Mouse (Mus musculus) olfactory bulb, adult 2 months (tissue): ENCODE data around the gene Sap30. TPM values are rescaled to one million over a fixed set of nuclear protein-coding genes. Genes with fewer than 3 reads are reported as not detected.
A peak's percentile ranks its signal among the peaks of the same experiment; 100 is the strongest.

Experiments
- H3K27ac ChIP-seq: fragments of 200-500 bp; 2 replicates; pipeline ENCODE4 v1.5.1; 2012; ENCODE audit warnings: low read depth, low read length; ENCODE audit not compliant: insufficient read depth
- H3K4me1 ChIP-seq: fragments of 200-500 bp; 2 replicates; pipeline ENCODE4 v1.6.1; 2012; ENCODE audit warnings: low read length; ENCODE audit not compliant: control insufficient read depth, insufficient read depth
- H3K4me3 ChIP-seq: fragments of 200-500 bp; 2 replicates; pipeline ENCODE4 v1.5.1; 2012; ENCODE audit warnings: mild to moderate bottlenecking, low read depth, low read length, moderate library complexity; ENCODE audit not compliant: insufficient read depth
- CTCF ChIP-seq: fragments of 200-500 bp; IDR thresholded peaks from 2 replicates; pipeline ENCODE4 v1.5.1; 2012; ENCODE audit warnings: low read depth, mild to moderate bottlenecking, low read length, moderate library complexity; ENCODE audit not compliant: insufficient read depth
- POLR2A ChIP-seq: fragments of 200-500 bp; IDR thresholded peaks from 2 replicates; pipeline ENCODE4 v1.6.1; 2012; ENCODE audit warnings: mild to moderate bottlenecking, low read depth, low read length, moderate library complexity; ENCODE audit not compliant: insufficient read depth
- WGBS: fragments of 180-500 bp; shearing (Covaris S2); methylation state at CpG from one replicate; pipeline ENCODE4 v1.1.7; 2018; 5-methylcytosine and 5-hydroxymethylcytosine counted together
- polyA plus RNA-seq: library from polyadenylated mRNA; stranded (reverse); fragments of >200 nt; gene quantifications from 2 replicates; pipeline ENCODE4 v1.2.4, GENCODE M21; 2012; ENCODE audit warnings: low replicate concordance; ENCODE audit not compliant: missing spikeins, insufficient read depth, insufficient read length

The Sap30 gene
- polyA plus RNA-seq, 1 experiment = not detected

DNA sequence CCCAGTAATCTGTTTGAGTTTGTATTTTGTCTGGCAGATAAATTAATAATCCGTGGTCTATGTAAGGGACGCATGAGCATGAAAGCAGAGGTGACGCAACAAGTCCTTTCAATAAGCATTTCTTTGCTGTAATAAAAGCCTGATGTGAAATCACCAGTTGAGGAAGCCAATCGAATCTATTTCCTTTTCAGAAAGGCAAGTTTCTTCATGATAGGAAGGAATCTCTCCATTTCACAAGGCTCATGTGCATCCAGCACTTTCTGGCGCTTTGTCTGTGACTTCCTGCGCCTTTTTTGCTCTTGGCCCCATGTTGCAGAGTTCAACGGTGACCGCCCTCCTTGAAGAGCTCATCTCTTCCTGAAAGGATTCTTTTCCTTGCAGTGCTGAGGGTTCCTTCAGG is 8.0 kb downstream of the Sap30 start:
- 97% methylated on average over 8 of the region's 8 CpGs for WGBS
- TF ChIP-seq CTCF (no peak), POLR2A (no peak)
- no peak overlapping the region for H3K27ac ChIP-seq
- H3K4me1 ChIP-seq = no peaks in the 10 kb centered on the region
- no peak overlapping the region for H3K4me3 ChIP-seq

DNA sequence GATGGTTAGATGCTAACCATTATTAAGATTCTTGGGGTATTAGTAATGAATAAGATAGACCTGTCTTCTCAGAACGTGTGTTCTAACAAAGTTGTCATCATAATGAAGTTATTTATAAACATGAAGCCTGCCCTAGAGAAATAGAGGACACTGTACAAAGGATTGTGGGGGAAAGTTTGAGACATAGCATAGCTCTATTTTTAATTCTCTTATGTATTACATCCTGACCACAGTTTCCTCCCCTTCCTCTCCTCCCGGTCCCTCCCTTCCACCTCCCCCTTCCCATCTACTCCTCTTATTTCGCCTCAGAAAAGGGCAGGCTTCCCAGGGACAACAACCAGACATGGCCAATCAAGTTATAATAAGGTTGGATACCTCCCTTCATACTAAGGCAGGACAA is 9.3 kb downstream of the Sap30 start:
- WGBS = 76% methylated on average over 3 of the region's 3 CpGs
- Histone ChIP-seq H3K27ac (no peak overlapping the region), H3K4me3 (no peak overlapping the region), H3K4me1 (no peaks in the 10 kb centered on the region)
- no peak for TF ChIP-seq CTCF
- no peak for TF ChIP-seq POLR2A

DNA sequence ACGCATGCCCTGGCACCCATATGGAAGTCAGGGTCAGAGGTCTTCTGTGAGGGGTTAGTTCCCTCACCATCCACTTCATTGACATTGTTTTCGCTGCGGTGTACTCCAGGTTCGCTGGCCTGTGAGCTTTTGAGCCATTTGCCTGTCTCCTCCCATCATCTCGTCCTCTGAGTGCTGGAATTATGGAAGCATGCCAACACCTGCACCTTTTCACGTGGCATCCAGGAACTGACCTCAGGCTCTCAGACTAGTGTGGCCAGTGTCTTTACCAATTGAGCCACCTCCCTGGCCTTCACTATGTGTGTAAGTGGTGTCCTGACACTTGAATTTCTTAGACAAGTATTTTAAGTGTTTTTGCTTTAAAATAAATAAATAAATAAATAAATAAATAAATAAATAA is 13.9 kb downstream of the Sap30 start:
- 81% methylated on average over 6 of the region's 6 CpGs for WGBS
- no peak overlapping the region for H3K4me3 ChIP-seq
- H3K4me1 ChIP-seq = no peaks in the 10 kb centered on the region
- TF ChIP-seq POLR2A (no peak), CTCF (no peak)
- no peak overlapping the region for H3K27ac ChIP-seq

DNA sequence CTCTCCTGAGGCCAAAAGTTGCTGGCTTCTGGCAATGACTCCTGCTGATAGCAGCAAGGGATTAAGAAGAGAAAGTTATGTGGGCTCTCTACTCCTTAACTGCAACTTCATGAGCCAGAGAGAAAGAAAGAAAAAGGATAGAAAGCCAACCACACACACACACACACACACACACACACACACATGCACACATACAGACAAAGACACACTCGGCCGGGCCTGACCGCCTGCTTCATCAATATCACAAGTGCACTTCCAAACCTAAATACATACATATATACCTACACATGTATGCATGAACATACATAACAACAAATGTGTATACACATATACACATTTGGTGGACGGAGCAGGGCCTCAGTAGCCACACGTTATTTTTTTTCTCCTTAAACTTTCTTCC is 16.8 kb downstream of the Sap30 start:
- WGBS = 98% methylated on average over 5 of the region's 5 CpGs
- no peaks in the 10 kb centered on the region for H3K4me1 ChIP-seq
- TF ChIP-seq POLR2A = no peak
- TF ChIP-seq CTCF = no peak

DNA sequence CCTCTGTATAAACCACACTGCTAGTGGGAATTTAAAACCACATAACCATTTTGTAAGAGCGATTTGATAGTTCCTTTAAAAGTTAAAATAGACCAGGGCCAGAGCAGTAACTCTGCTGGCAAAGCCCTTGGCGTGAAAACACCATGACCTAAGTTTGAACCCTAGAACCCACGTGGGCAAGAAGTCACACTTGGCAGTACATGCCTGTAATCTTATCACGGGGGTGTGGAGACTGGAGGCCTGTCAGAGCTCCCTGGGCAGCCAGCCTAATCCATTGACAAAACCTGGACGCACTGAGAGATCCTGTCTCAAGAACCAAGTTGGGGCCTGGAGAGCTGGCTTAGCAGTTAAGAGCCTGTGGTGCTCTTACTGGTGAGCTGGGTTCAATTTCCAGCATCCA is 19.0 kb downstream of the Sap30 start:
- no peak for TF ChIP-seq CTCF
- TF ChIP-seq POLR2A = no peak
- Histone ChIP-seq H3K27ac (no peak overlapping the region), H3K4me3 (no peak overlapping the region), H3K4me1 (no peaks in the 10 kb centered on the region)
- 36% methylated on average over 5 of the region's 5 CpGs for WGBS

More for the DNA sequence above, 16.8 kb downstream of the Sap30 start:
- H3K27ac ChIP-seq = no peak overlapping the region
- no peak overlapping the region for H3K4me3 ChIP-seq

DNA sequence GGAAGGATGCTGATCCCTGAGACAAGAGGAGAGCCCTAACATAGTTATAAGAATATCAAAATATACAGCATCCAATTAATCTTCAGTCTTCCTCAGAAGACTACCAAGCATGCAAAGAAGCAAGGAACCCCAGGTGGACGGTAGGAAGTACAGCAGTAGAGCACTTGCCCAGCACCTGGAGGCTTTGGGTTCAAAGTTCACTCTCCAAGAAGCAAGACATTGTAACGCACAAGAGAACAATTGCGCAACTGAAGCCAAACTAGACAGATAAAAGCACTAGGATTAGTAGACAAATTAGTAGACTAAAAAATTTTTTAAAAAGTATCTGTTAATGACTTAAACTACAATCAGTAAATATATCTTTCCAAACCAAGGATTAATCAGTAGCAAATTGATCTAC is 23.9 kb downstream of the Sap30 start:
- WGBS = 93% methylated on average over 3 of the region's 3 CpGs
- Histone ChIP-seq H3K27ac (no peak overlapping the region), H3K4me3 (no peak overlapping the region), H3K4me1 (no peaks in the 10 kb centered on the region)
- TF ChIP-seq CTCF (no peak), POLR2A (no peak)

DNA sequence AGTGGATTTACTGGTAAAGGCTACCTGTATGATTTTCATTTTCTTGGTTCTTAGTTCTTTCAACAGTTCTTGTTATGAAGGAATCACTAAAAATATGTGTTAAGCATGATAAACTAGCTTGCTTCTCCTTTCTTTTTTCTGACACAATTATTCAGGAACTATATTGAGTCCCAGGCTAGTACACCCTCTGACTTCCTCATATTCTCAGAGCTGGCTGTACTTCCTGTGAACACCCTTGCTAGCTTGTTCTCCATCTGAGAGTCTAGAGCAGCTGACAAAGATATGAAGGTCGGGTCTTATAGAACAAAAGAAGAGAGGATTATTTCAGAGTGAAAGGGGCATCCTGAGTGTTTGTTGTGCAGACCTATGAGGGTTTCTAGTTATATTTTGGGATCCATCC is 24.8 kb downstream of the Sap30 start:
- Histone ChIP-seq H3K27ac (no peak overlapping the region), H3K4me3 (no peak overlapping the region), H3K4me1 (no peaks in the 10 kb centered on the region)
- WGBS = 58% methylated on average over 1 of the region's 1 CpGs
- TF ChIP-seq CTCF = no peak

DNA sequence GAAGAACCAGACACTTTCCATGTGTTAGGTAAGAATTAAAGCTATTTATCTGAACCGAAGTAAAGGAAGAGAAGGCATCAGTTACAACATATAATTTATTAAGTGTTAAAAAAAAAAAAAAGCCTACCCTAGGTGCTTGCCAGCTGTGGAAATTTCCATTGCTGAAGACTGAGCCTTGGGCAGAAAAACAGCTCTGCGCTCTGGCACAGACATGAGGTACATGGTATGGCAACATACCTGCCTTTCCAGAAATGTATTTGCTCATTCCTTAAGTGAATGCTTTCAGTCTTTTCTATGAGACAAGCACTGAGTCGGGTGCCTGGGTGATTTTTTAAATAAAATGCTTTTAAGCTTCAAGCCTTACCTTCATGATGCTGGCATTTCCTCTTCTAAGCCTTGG is 29.7 kb downstream of the Sap30 start:
- WGBS = 45% methylated on average over 3 of the region's 3 CpGs
- no peak for TF ChIP-seq CTCF
- no peak for TF ChIP-seq POLR2A
- no peak overlapping the region for H3K27ac ChIP-seq
- H3K4me1 ChIP-seq = no peaks in the 10 kb centered on the region
- no peak overlapping the region for H3K4me3 ChIP-seq

DNA sequence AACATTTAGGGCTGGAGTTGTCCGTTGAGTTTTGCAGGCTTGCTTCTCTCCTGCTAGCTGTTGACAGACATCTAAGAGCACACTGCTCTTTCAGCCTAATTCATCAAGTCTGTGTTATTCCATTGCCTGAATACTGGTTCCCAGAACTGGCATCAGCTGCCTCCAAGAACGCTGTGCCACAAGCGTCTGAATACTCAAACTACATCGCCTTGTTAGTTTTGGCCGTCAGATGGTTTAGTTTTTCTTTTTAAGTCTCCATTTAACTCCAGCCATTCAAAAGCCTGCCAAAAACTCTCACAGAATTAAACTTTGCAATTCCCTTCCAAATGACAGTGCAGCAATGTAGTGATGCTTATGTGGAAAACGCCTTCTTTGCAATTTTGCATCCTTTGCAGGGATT is 30.5 kb downstream of the Sap30 start:
- H3K27ac ChIP-seq = no peak overlapping the region; the same call in 1 of the 2 replicates
- no peak for TF ChIP-seq POLR2A
- no peak for TF ChIP-seq CTCF

DNA sequence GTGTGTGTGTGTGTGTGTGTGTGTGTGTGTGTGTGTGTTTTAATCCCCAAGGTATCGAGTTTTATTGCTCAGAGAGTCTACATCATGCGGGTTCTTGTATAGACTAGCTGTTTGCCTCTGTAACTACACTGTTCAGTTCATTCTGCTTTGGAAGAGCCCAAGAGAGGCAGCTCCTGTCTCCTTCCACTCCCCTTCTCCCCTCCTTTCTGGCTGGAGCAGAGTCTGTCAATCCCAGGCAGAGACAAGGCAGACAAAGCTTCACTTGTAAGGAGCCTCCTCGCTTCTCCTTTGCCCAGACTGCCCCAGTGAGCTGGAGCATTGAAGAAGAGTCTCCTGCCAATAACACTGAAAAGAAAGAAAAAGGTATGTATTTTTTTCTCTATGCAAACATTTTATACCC is 31.9 kb downstream of the Sap30 start, which contains the start of gene Scrg1:
Scrg1 (plus strand) TSS at position 159 of the 400 bp plus-strand sequence.
- no peak for TF ChIP-seq CTCF
- H3K27ac ChIP-seq = peak within 1 kb of the TSS; percentile 70; the same call in 1 of the 2 replicates
- no peaks in the 10 kb centered on the region for H3K4me1 ChIP-seq
- 75% methylated on average over 3 of the region's 3 CpGs for WGBS
- H3K4me3 ChIP-seq = no peak within 1 kb of the TSS

More for the DNA sequence above, 30.5 kb downstream of the Sap30 start:
- WGBS = 22% methylated on average over 6 of the region's 6 CpGs
- Histone ChIP-seq H3K4me3 (no peak overlapping the region), H3K4me1 (no peaks in the 10 kb centered on the region)
